Mouse (Mus musculus) limb, embryonic 12.5 days (tissue): Measurements from ENCODE around the gene Hist1h2bm. TPM values are rescaled to one million over a fixed set of nuclear protein-coding genes. Genes with fewer than 3 reads are reported as not detected.
"Not testable (repeated sequence)": the region's sequence is repeated elsewhere in the genome, so short reads cannot be mapped to it uniquely, and the experiment has no call there.

Experiments
- ATAC-seq: fragments of 200-750 bp; cut with Nextera tagmentation; 2 replicates; pipeline ENCODE4 v1.8.0; 2017; ENCODE audit warnings: low read depth, moderate TSS enrichment; ENCODE audit not compliant: insufficient number of reproducible peaks, insufficient read depth, low FRiP score, low TSS enrichment
- H3K27ac ChIP-seq: fragments of 300-500 bp; sonication (generic); 2 replicates; pipeline ENCODE4 v1.5.1; 2016; ENCODE audit warnings: mild to moderate bottlenecking, moderate library complexity
- H3K27me3 ChIP-seq: fragments of 300-500 bp; sonication (generic); 2 replicates; pipeline ENCODE4 v1.6.1; 2016; ENCODE audit warnings: mild to moderate bottlenecking, moderate library complexity
- H3K36me3 ChIP-seq: fragments of 300-500 bp; sonication (generic); 2 replicates; pipeline ENCODE4 v1.6.1; 2016; ENCODE audit warnings: mild to moderate bottlenecking, moderate library complexity
- H3K4me1 ChIP-seq: fragments of 300-500 bp; sonication (generic); replicated peaks from 2 replicates; pipeline ENCODE4 v1.6.1; 2016
- H3K4me2 ChIP-seq: fragments of 300-500 bp; sonication (generic); 2 replicates; pipeline ENCODE4 v1.6.1; 2016; ENCODE audit warnings: mild to moderate bottlenecking, moderate library complexity
- H3K4me3 ChIP-seq: fragments of 300-500 bp; sonication (generic); replicated peaks from 2 replicates; pipeline ENCODE4 v1.5.1; 2016; ENCODE audit warnings: mild to moderate bottlenecking
- H3K9ac ChIP-seq: fragments of 300-500 bp; sonication (generic); replicated peaks from 2 replicates; pipeline ENCODE4 v1.6.1; 2016; ENCODE audit warnings: mild to moderate bottlenecking, moderate library complexity
- H3K9me3 ChIP-seq: fragments of 300-500 bp; sonication (generic); 2 replicates; pipeline ENCODE4 v1.6.1; 2016; ENCODE audit warnings: mild to moderate bottlenecking, moderate library complexity
- WGBS: fragments of 180-500 bp; shearing (Covaris S2); methylation state at CpG from one replicate; pipeline ENCODE4 v1.1.7; 2016; 5-methylcytosine and 5-hydroxymethylcytosine counted together
- polyA plus RNA-seq: library from polyadenylated mRNA; unstranded; fragments of >200 nt; fragmentation: Nextera tagmentation; extraction: Ambion mirVana; gene quantifications from 2 replicates; pipeline ENCODE4 v1.2.1, GENCODE M21; 2016

Gene Hist1h2bm
- polyA plus RNA-seq, 1 experiment from 2014 or later = 8.9 TPM

DNA sequence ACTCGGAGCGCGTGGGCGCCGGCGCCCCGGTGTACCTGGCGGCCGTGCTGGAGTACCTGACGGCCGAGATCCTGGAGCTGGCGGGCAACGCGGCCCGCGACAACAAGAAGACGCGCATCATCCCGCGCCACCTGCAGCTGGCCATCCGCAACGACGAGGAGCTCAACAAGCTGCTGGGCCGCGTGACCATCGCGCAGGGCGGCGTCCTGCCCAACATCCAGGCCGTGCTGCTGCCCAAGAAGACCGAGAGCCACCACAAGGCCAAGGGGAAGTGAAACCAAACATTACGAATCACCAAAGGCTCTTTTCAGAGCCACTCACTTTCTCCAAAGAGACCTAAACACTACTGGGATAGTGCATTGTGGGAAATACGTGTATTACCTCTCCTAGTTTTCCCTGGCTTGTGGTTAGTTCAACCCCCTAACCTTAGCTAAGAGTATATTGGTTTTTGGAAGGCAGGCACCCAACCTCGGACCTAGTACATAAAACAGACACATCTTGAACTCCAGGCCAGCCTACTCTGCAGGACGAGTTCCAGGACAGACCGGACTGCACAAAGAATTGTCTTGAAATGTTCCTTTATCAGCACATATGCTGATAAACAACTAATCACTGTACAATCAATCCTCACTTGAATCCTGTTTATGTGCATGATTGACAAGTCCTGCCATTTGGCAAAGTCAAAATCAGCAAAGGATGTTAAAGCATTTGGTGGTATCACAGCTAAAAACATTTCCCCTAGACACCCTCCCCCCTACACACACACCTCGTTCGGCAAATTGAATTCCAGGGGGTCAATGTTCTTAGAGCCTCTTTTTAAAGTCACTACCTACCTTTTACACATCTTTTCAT is 5.1 kb upstream of the Hist1h2bm start:
- Histone ChIP-seq H3K4me1 (peaks cover 27% of the 10 kb centered on the region), H3K9ac (peak overlapping the region; percentile 78), H3K4me3 (peak overlapping the region; percentile 47), H3K4me2 (peak overlapping the region; percentile 78), H3K27ac (peak overlapping the region; percentile 97)
- WGBS = 1% methylated on average over 15 of the region's 38 CpGs
- H3K9me3 ChIP-seq, H3K27me3 ChIP-seq, H3K36me3 ChIP-seq: not testable (repeated sequence)
- ATAC-seq = 0 out of 2 replicates have a peak, but pooled peaks have one; percentile 6

DNA sequence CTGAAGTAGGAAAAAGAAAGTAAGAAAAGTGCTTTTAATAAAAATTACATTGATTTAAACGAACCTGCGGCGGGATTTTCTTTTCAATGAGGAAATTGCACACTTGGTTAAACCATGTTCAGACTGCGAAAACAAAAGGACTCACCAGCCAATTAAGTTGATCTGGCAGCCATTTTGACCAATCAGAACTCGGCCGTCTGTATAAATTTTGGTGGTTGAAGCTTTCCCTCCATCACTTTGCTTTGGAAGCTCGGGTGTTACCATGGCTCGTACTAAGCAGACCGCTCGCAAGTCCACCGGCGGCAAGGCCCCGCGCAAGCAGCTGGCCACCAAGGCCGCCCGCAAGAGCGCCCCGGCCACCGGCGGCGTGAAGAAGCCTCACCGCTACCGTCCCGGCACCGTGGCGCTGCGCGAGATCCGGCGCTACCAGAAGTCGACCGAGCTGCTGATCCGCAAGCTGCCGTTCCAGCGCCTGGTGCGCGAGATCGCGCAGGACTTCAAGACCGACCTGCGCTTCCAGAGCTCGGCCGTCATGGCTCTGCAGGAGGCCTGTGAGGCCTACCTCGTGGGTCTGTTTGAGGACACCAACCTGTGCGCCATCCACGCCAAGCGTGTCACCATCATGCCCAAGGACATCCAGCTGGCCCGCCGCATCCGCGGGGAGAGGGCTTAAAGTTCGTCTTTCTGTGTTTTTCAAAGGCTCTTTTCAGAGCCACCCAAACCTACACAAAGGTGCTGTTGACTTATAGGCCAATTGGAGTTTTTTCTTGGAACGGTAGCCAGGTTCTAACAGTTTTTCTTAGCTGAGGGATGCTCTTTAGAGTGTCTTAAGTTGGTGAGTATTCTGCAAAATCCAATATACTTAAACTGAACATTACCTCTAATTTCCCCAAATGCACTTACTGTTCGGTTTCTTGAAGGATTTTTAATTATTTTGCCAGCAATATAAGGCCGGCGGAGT is 4.2 kb upstream of the Hist1h2bm start, which contains the start of gene Hist1h3h:
Gene Hist1h3h, plus strand, starts transcription at position 263 of the 961 bp plus-strand sequence.
- peak within 1 kb of the TSS; percentile 97 for H3K27ac ChIP-seq
- not testable (repeated sequence) for H3K27me3 ChIP-seq, H3K36me3 ChIP-seq, H3K9me3 ChIP-seq
- peaks cover 27% of the 10 kb centered on the region for H3K4me1 ChIP-seq
- under 1% methylated on average over 26 of the region's 56 CpGs for WGBS
- peak within 1 kb of the TSS; percentile 50 for H3K4me3 ChIP-seq
- peak within 1 kb of the TSS; percentile 78 for H3K4me2 ChIP-seq
- peak within 1 kb of the TSS; percentile 80 for H3K9ac ChIP-seq
- peak; percentile 24; the same call in 1 of the 2 replicates for ATAC-seq

DNA sequence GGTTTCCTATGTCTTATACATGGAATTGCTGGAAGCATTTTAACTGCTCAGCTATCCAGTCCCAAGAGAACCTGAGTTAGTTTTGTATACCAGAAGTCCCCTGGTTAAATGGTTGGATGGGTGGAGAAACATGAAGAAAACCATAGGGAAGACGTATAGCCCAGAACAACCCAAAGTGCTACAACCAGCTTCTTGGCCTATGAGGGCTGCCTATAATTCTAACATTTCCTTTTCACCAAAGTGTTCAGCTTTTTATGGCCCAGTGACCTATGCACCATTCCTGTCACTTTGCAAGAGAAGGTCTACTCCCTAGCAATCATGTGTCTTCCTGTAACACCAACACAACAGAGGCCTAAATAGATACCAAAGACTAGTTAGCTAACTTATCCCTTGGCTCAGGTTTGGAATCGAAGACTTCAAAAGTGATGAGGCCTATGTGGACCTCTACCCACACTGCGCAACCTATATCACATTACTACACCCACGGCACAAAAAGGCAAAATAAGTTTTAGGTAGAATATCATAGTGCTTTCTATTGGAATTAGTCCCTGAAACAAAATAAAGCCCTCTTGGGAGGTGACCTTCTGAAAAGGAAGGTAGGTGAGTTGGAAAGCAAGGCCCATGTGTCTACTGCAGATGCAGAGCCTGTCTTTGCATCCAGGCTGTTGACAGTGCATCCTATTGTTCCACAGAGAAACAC is 3.3 kb upstream of the Hist1h2bm start:
- no peak for ATAC-seq
- Histone ChIP-seq H3K4me1 (peaks cover 30% of the 10 kb centered on the region), H3K9ac (peak overlapping the region; percentile 80), H3K27ac (peak overlapping the region; percentile 95), H3K4me2 (peak overlapping the region; percentile 70), H3K36me3 (no peaks in the 10 kb centered on the region), H3K4me3 (peak overlapping the region; percentile 50), H3K9me3 (no peaks in the 10 kb centered on the region), H3K27me3 (no peaks in the 10 kb centered on the region)
- WGBS = 57% methylated on average over 4 of the region's 4 CpGs

DNA sequence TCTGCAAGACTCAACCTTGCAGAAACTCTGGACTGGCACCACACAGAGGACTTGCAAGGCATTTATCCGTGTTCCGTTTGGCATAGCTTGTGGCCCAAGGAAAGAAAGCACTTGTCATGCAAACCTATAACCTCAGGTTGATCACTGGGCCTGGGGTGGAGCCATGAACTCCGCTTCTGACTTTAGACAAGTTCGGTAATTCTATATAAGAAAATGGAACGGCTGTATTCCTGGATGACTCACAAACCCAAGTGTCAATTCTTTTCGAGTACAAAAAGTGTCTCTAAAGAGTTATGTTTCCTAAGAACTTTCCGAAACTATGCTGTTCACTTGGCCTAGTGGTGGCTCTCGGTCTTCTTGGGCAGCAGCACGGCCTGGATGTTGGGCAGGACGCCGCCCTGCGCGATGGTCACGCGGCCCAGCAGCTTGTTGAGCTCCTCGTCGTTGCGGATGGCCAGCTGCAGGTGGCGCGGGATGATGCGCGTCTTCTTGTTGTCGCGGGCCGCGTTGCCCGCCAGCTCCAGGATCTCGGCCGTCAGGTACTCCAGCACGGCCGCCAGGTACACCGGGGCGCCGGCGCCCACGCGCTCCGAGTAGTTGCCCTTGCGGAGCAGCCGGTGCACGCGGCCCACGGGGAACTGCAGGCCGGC is 612 bp upstream of the Hist1h2bm start:
- Histone ChIP-seq H3K4me1 (peaks cover 23% of the 10 kb centered on the region), H3K9ac (peak overlapping the region; percentile 65), H3K4me3 (peak overlapping the region; percentile 41), H3K27ac (peak overlapping the region; percentile 94), H3K4me2 (peak overlapping the region; percentile 61)
- H3K9me3 ChIP-seq, H3K36me3 ChIP-seq, H3K27me3 ChIP-seq, ATAC-seq: not testable (repeated sequence)
- 3% methylated on average over 22 of the region's 44 CpGs for WGBS

DNA sequence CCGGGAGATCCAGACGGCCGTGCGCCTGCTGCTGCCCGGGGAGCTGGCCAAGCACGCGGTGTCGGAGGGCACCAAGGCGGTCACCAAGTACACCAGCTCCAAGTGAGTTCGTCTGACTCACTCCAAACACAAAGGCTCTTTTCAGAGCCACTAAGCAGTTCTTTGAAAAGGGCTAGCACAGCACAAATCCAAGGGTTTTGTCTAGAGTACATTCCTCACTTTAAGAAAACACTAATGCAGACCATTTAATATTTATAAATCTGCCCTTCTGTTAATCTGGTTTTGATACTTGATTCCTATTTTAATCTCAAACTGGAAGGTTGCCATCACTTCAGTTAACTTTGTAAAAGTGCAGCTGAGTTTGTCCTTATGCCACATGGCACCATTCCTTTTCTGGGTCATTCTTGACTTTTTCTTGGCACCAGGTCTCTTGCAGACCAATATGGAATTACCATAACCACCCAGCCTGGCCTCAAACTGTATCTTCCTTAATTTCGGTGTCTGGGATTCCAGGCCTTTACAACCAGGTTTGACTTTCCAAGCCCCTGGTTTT is 605 bp downstream of the Hist1h2bm start:
- Histone ChIP-seq H3K27ac (peak overlapping the region; percentile 94), H3K27me3 (no peaks in the 10 kb centered on the region), H3K36me3 (no peaks in the 10 kb centered on the region), H3K4me3 (peak overlapping the region; percentile 41), H3K9me3 (no peaks in the 10 kb centered on the region), H3K9ac (peak overlapping the region; percentile 65), H3K4me2 (peak overlapping the region; percentile 61), H3K4me1 (peaks cover 23% of the 10 kb centered on the region)
- no peak for ATAC-seq
- WGBS = 3% methylated on average over 11 of the region's 11 CpGs

GRCm38 (mm10) chr13:21722993-21723836 is 1.4 kb downstream of the Hist1h2bm start:
- ATAC-seq = no peak
- H3K9ac ChIP-seq = no peak overlapping the region
- H3K27ac ChIP-seq = peak overlapping the region; percentile 94
- H3K27me3 ChIP-seq = no peaks in the 10 kb centered on the region
- no peak overlapping the region for H3K4me3 ChIP-seq
- H3K4me1 ChIP-seq = peaks cover 22% of the 10 kb centered on the region
- no peaks in the 10 kb centered on the region for H3K36me3 ChIP-seq
- WGBS = 20% methylated on average over 5 of the region's 5 CpGs
- H3K9me3 ChIP-seq = no peaks in the 10 kb centered on the region
- peak overlapping the region; percentile 61 for H3K4me2 ChIP-seq

DNA sequence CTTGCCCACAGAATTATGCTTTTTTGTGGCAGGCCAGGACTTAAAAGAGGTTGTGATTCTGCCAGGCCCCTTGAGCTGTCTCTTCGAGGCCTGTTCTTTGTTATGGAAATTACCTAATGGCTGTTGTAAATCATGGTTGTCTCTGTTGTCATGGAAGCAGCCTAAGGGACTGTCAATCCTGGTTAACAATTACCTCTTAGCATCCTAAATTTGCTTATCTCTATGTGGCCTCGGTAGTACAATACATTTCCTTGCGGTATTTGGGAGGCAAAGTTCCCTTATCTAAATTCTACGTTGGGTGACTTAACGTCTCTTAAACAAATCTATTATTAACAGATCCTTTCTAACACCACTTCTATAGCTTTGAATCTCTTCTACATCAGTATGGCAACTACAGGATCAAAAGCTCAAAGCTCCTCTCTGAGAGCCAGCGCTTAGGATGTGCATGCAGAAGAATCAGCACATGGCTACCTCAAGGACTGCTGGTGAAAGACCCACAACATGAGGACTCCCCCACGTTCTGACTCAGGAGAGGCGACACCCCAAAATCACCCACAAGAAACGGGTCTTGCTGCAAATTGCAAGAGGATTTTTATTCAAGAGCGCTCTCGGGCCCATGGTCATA is 6.2 kb downstream of the Hist1h2bm start:
- WGBS = 25% methylated on average over 11 of the region's 11 CpGs
- Histone ChIP-seq H3K27ac (no peak overlapping the region), H3K36me3 (no peaks in the 10 kb centered on the region), H3K27me3 (no peaks in the 10 kb centered on the region), H3K4me2 (no peak overlapping the region), H3K4me1 (peaks cover under 1% of the 10 kb centered on the region), H3K4me3 (no peak overlapping the region), H3K9me3 (no peaks in the 10 kb centered on the region), H3K9ac (no peak overlapping the region)
- no peak for ATAC-seq

DNA sequence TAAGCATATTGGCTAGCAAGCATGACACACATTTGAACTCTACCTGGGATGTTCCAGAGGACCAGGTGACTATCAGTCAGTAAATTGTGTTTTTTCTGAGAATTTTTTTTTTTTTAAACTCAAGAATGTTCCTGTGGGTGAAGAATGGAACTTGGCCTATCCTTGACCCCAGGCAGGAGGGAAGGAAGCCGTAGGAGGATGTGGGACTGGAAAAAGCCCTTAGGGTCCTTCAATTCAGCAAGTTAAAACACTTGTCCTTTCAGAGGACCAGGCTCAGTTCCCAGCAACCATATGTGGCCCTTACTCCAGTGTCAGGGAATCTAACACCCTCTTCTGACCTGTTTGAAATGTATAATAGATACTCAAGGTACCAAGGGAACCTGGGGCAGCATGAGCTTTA is 7.7 kb downstream of the Hist1h2bm start:
- no peaks in the 10 kb centered on the region for H3K9me3 ChIP-seq
- H3K36me3 ChIP-seq = no peaks in the 10 kb centered on the region
- no peaks in the 10 kb centered on the region for H3K27me3 ChIP-seq
- H3K27ac ChIP-seq = no peak overlapping the region
- H3K4me2 ChIP-seq = no peak overlapping the region
- no peak overlapping the region for H3K9ac ChIP-seq
- no peak overlapping the region for H3K4me3 ChIP-seq
- peaks cover 6% of the 10 kb centered on the region; the same call in 1 of the 2 replicates for H3K4me1 ChIP-seq
- 54% methylated on average over 1 of the region's 1 CpGs for WGBS
- ATAC-seq = no peak

DNA sequence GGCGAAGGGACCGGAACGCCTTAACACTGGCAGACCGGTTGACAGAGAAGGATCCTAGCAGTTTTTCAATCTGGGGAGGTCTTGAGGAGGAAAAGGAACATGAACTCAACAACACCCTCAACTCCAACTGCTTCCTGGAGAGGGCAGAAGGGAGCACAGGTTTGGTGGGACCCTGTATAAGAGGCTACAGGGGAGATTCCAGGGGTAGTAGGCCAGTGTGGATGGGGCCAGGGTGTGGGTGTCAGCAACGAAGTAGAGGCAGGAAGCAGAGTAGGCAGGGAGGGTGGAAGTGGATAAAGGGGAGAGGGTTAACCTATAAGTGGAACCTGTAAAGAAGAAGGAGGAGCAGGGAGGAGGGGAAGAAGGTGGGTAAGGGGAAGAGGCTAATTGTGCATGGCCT is 11.6 kb downstream of the Hist1h2bm start:
- ATAC-seq = no peak
- peaks cover 10% of the 10 kb centered on the region for H3K4me1 ChIP-seq
- no peaks in the 10 kb centered on the region for H3K36me3 ChIP-seq
- peak overlapping the region; percentile 70; the same call in 1 of the 2 replicates for H3K9ac ChIP-seq
- H3K9me3 ChIP-seq = no peaks in the 10 kb centered on the region
- H3K4me2 ChIP-seq = peak overlapping the region; percentile 64; the same call in 1 of the 2 replicates
- no peaks in the 10 kb centered on the region for H3K27me3 ChIP-seq
- peak overlapping the region; percentile 99 for H3K27ac ChIP-seq
- WGBS = 66% methylated on average over 5 of the region's 5 CpGs
- H3K4me3 ChIP-seq = no peak overlapping the region
